In the genomic region with DNA sequence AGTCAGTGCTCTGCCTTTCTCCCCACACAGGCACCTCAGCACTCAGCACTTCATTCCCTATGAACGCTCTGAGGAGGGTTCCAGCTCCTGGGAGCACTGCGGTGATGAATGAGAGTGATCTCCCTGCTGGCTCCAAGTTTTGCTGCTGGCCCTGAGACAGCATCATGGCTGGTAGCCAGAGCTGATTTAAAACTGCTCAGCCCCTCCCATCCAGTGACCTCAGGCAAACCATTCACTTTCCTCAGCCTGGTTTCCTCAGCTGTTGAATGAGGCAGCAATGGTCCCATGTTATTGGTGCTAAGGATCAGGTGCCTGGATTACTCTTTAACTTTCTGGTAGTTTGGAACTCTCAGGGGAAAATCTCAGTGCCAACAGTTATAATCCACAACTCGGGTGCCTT, we compare ENCODE assay signal across 7 mouse cellular contexts. TPM values are rescaled to one million over a fixed set of nuclear protein-coding genes. Genes with fewer than 3 reads are reported as not detected.
DNase-seq lines count a peak whose midpoint lies in the region; ATAC-seq lines count a peak whose summit lies in the region.

Chrna4 (minus strand) TSS at position 110 of the 400 bp plus-strand sequence.

- H3K4me2 ChIP-seq in hindbrain, embryonic 14.5 days (replicated peaks), result no peak within 1 kb of the TSS

- no peak within 1 kb of the TSS for H3K4me3 ChIP-seq in hindbrain, embryonic 14.5 days (replicated peaks; ENCODE audit: low read length)
- no peak within 1 kb of the TSS for H3K4me3 ChIP-seq in limb, embryonic 10.5 days

- H3K27me3 ChIP-seq in hindbrain, embryonic 14.5 days (ENCODE audit: control insufficient read depth, insufficient read depth, low read length), result no peaks in the 10 kb centered on the region
- H3K27me3 ChIP-seq in limb, embryonic 10.5 days (ENCODE audit: low read depth, poor library complexity, severe bottlenecking), result peaks cover 51% of the 10 kb centered on the region

- 32% methylated on average over 3 of the region's 3 CpGs for WGBS in hindbrain, embryonic 14.5 days
- 66% methylated on average over 3 of the region's 3 CpGs for WGBS in limb, embryonic 10.5 days

- H3K27ac ChIP-seq in hindbrain, embryonic 14.5 days, result peak within 1 kb of the TSS; percentile 33
- peak within 1 kb of the TSS; percentile 4 for H3K27ac ChIP-seq in limb, embryonic 10.5 days

- H3K4me1 ChIP-seq in hindbrain, embryonic 14.5 days (replicated peaks; ENCODE audit: control insufficient read depth, insufficient read depth, low read length), result peaks cover 35% of the 10 kb centered on the region
- H3K4me1 ChIP-seq in limb, embryonic 10.5 days, result peaks cover 41% of the 10 kb centered on the region

- ATAC-seq in hindbrain, embryonic 14.5 days (ENCODE audit: low FRiP score), result no peak
- ATAC-seq in frontal cortex, adult (ENCODE audit: low TSS enrichment), result no peak

- no peaks in the 10 kb centered on the region for H3K9me3 ChIP-seq in hindbrain, embryonic 14.5 days (ENCODE audit: control insufficient read depth, low read length)
- H3K9me3 ChIP-seq in limb, embryonic 10.5 days (replicated peaks), result no peaks in the 10 kb centered on the region

- DNase-seq in layer of hippocampus, adult 8-10 months (ENCODE audit: low spot score in 2 of 2), result no peak
- no peak for DNase-seq in layer of hippocampus, adult 9-11 months
- no peak for DNase-seq in adrenal gland, postnatal 4 days (ENCODE audit: low spot score in 2 of 2)
- DNase-seq in hindbrain, embryonic 14.5 days (ENCODE audit: low spot score), result peak; percentile 66
- no peak for DNase-seq in limb, embryonic 10.5 days (ENCODE audit: low spot score)
- no peak for DNase-seq in thymus, postnatal 0 days (ENCODE audit: low spot score)

- H3K9ac ChIP-seq in hindbrain, embryonic 14.5 days, result no peak within 1 kb of the TSS

- no peaks in the 10 kb centered on the region for H3K36me3 ChIP-seq in hindbrain, embryonic 14.5 days (replicated peaks; ENCODE audit: control insufficient read depth, insufficient read depth)
- H3K36me3 ChIP-seq in limb, embryonic 10.5 days, result no peaks in the 10 kb centered on the region

RNA-seq across cellular contexts. Expression of gene Chrna4, which starts in this region (rescaled TPM):
- total RNA-seq in layer of hippocampus, adult 8-10 months (2022), result 10 to 100 TPM; 21.1 to 28.4 (median 23.8) TPM
- total RNA-seq in adrenal gland, postnatal 4 days (2021), result 10 to 100 TPM; 11.1 to 13.6 TPM
- polyA plus RNA-seq in hindbrain, embryonic 14.5 days (2014; fragmentation: Nextera tagmentation; extraction: Ambion mirVana), result 50.6 and 59.1 TPM in 2 replicates
- 0.65 and 1.3 TPM in 2 replicates for polyA plus RNA-seq in limb, embryonic 10.5 days (2016; fragmentation: Nextera tagmentation; extraction: Ambion mirVana)
- 0.14 and 0.38 TPM in 2 replicates for polyA plus RNA-seq in thymus, postnatal 0 days (2015; fragmentation: Nextera tagmentation; extraction: Ambion mirVana)

Comparison
In these comparisons a context has a peak if more than half of its experiments do, and no peak if none do; other contexts are left out.
1. RNA of gene Chrna4 (polyA plus RNA-seq): 50.6 to 59.1 TPM in hindbrain, embryonic 14.5 days; 0.65 to 1.3 TPM in limb, embryonic 10.5 days and 0.14 to 0.38 TPM in thymus, postnatal 0 days; every median in the first group is over 10 times any median in the second.